25 mouse cellular contexts compared by ENCODE assay signal in the genomic region with DNA sequence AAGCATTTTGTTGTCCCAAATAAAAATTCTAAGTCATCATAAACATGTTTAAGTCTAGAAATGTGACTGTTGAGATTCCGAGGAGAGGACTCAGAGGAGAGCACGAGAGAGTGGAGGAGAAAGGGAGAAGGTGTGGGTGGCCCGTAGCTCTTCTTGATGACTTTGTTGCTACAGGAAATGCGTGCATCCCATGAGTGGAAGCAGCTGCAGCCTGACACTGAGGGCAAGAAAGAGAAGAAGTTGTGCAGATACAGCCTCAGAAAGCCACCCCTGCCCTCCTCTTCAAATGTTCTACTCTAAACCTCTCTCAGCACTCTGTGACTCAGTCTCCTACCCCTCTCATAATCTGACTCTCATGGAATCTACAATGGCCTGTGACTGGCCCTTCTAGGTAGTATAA.
"Had no signal": no experiment of that assay in that cellular context is flagged by ENCODE, and none has a peak within 500 bp of the region (broad histone marks: within the 10 kb centered on the region; RNA-seq: fewer than 3 reads in every experiment).

No protein-coding gene starts in this region.

- ATAC-seq: hindbrain, embryonic 16.5 days; inflammation-experienced regulatory T-cells, adult 6 months; intestine, embryonic 15.5 days; intestine, postnatal 0 days; liver, postnatal 0 days had no signal

- H3K27me3 ChIP-seq: heart, embryonic 13.5 days; heart, embryonic 15.5 days; hindbrain, embryonic 12.5 days; intestine, embryonic 15.5 days; limb, embryonic 12.5 days; liver, embryonic 13.5 days; liver, embryonic 15.5 days had no signal

- H3K9me3 ChIP-seq: heart, embryonic 10.5 days; heart, embryonic 13.5 days; heart, embryonic 15.5 days; hindbrain, embryonic 10.5 days; hindbrain, embryonic 12.5 days; intestine, embryonic 15.5 days; limb, embryonic 10.5 days; limb, embryonic 12.5 days; liver, embryonic 13.5 days; liver, embryonic 15.5 days had no signal

- H3K9ac ChIP-seq: heart, embryonic 13.5 days; heart, embryonic 15.5 days; hindbrain, embryonic 12.5 days; hindbrain, embryonic 14.5 days; intestine, embryonic 15.5 days; limb, embryonic 12.5 days; liver, embryonic 13.5 days; liver, embryonic 15.5 days; liver, postnatal 0 days had no signal

- H3K4me2 ChIP-seq: heart, embryonic 13.5 days; heart, embryonic 15.5 days; hindbrain, embryonic 12.5 days; hindbrain, embryonic 14.5 days; intestine, embryonic 15.5 days; limb, embryonic 12.5 days; liver, embryonic 11.5 days; liver, embryonic 13.5 days; liver, embryonic 15.5 days had no signal

- H3K27ac ChIP-seq: gastrocnemius, adult 2 months; heart, adult 2 months; heart, embryonic 10.5 days; heart, embryonic 13.5 days; heart, embryonic 15.5 days; hindbrain, embryonic 10.5 days; hindbrain, embryonic 12.5 days; hindbrain, embryonic 14.5 days; intestine, embryonic 15.5 days; layer of hippocampus, adult 2 months; left cerebral cortex, adult 2 months; limb, embryonic 10.5 days; limb, embryonic 12.5 days; liver, embryonic 13.5 days; liver, embryonic 15.5 days had no signal

- H3K4me1 ChIP-seq: heart, embryonic 10.5 days; heart, embryonic 13.5 days; heart, embryonic 15.5 days; hindbrain, embryonic 10.5 days; hindbrain, embryonic 12.5 days; intestine, embryonic 15.5 days; limb, embryonic 10.5 days; limb, embryonic 12.5 days; liver, embryonic 13.5 days; liver, embryonic 15.5 days had no signal

- H3K36me3 ChIP-seq: heart, embryonic 10.5 days; heart, embryonic 13.5 days; heart, embryonic 15.5 days; hindbrain, embryonic 10.5 days; hindbrain, embryonic 12.5 days; intestine, embryonic 15.5 days; limb, embryonic 10.5 days; limb, embryonic 12.5 days; liver, embryonic 13.5 days; liver, embryonic 15.5 days had no signal

- H3K4me3 ChIP-seq: gastrocnemius, adult 2 months; heart, adult 2 months; heart, embryonic 10.5 days; heart, embryonic 13.5 days; heart, embryonic 15.5 days; hindbrain, embryonic 10.5 days; hindbrain, embryonic 12.5 days; intestine, embryonic 15.5 days; layer of hippocampus, adult 2 months; left cerebral cortex, adult 2 months; limb, embryonic 10.5 days; limb, embryonic 12.5 days; liver, embryonic 13.5 days; liver, embryonic 15.5 days had no signal

- DNase-seq: gastrocnemius, adult 2 months; gastrocnemius, postnatal 10 days; gastrocnemius, postnatal 25 days; heart, adult 2 months; heart, postnatal 14 days; heart, postnatal 36 days; liver; liver, embryonic 13.5 days; liver, postnatal 0 days had no signal
